Mouse (Mus musculus): ENCODE measurements around the gene Chchd6.

- TF ChIP-seq CTCF (IDR thresholded peaks at IDR 0.05; ENCODE audit: control insufficient read depth, insufficient read depth, insufficient read length) (no peak), MYOG (IDR thresholded peaks at IDR 0.05; ENCODE audit: control insufficient read depth, extremely low read depth, insufficient read length) (no peak), FOSL1 (IDR thresholded peaks at IDR 0.05; ENCODE audit: insufficient read depth, low read length, poor library complexity, severe bottlenecking) (no peak), CEBPB (IDR thresholded peaks at IDR 0.05; ENCODE audit: low read depth) (no peak)
Observed at GRCm38 (mm10) chr6:89547951-89548350, 47.5 kb downstream of the Chchd6 start.

Measured in C2C12 (cell line).